Mouse (Mus musculus) 3134 (cell line): ENCODE data around the gene Abcb10.
"Not testable (repeated sequence)": the region's sequence is repeated elsewhere in the genome, so short reads cannot be mapped to it uniquely, and the experiment has no call there.

Source experiments
- DNase-seq: peaks from one replicate; pipeline ENCODE4 v3.0.0-alpha.2; 2011; ENCODE audit warnings: low spot score; ENCODE audit not compliant: insufficient read length; ENCODE audit errors: extremely low read depth

The Abcb10 gene

GRCm38 (mm10) chr8:123982826-123983400 is at the start of gene Abcb10:
Gene Abcb10, minus strand, starts transcription at chr8:123983122.
- peak; percentile 93 for DNase-seq

GRCm38 (mm10) chr8:124027831-124028230 is 44.9 kb upstream of the Abcb10 start:
- no peak for DNase-seq

GRCm38 (mm10) chr8:124026265-124026664 is 43.3 kb upstream of the Abcb10 start:
- DNase-seq, result not testable (repeated sequence)

GRCm38 (mm10) chr8:124021237-124022227 is 38.6 kb upstream of the Abcb10 start, which contains the start of the genes Taf5l and Urb2:
Gene Taf5l, minus strand, starts transcription at chr8:124021397.
Gene Urb2, plus strand, starts transcription at chr8:124021508.
- peak; percentile 91 for DNase-seq

- DNase-seq, result peak; percentile 74
These were observed 37.7 kb upstream of the Abcb10 start for GRCm38 (mm10) chr8:124020439-124021236.

GRCm38 (mm10) chr8:124019782-124020181 is 36.9 kb upstream of the Abcb10 start:
- DNase-seq, result peak; percentile 23

- DNase-seq, result no peak
These were observed 31.8 kb upstream of the Abcb10 start for GRCm38 (mm10) chr8:124014751-124015150.

GRCm38 (mm10) chr8:124014299-124014698 is 31.4 kb upstream of the Abcb10 start:
- not testable (repeated sequence) for DNase-seq

- DNase-seq, result no peak
These were observed 29.2 kb upstream of the Abcb10 start for GRCm38 (mm10) chr8:124011989-124012586.

GRCm38 (mm10) chr8:124011580-124011979 is 28.7 kb upstream of the Abcb10 start:
- no peak for DNase-seq

GRCm38 (mm10) chr8:124007829-124008228 is 24.9 kb upstream of the Abcb10 start:
- DNase-seq, result no peak

- no peak for DNase-seq
These were observed 19.7 kb upstream of the Abcb10 start for GRCm38 (mm10) chr8:124002546-124003108.

- peak; percentile 36 for DNase-seq
These were observed 16.6 kb upstream of the Abcb10 start for GRCm38 (mm10) chr8:123999568-123999967.

GRCm38 (mm10) chr8:123993997-123994396 is 11.1 kb upstream of the Abcb10 start:
- no peak for DNase-seq

- DNase-seq, result no peak
These were observed 10.7 kb upstream of the Abcb10 start for GRCm38 (mm10) chr8:123993597-123993996.

GRCm38 (mm10) chr8:123992587-123992986 is 9.7 kb upstream of the Abcb10 start:
- DNase-seq, result no peak

- DNase-seq, result no peak
These were observed 7.5 kb upstream of the Abcb10 start for GRCm38 (mm10) chr8:123990277-123991049.

GRCm38 (mm10) chr8:123989128-123989527 is 6.2 kb upstream of the Abcb10 start:
- DNase-seq, result no peak

GRCm38 (mm10) chr8:123988605-123989038 is 5.7 kb upstream of the Abcb10 start:
- no peak for DNase-seq
